Mouse (Mus musculus) thymus, postnatal 36 days (tissue): ENCODE measurements around the gene 4930505A04Rik.
A peak's percentile ranks its signal among the peaks of the same experiment; 100 is the strongest.
"Not testable (repeated sequence)": the region's sequence is repeated elsewhere in the genome, so short reads cannot be mapped to it uniquely, and the experiment has no call there.

Experiments used
- DNase-seq, 2 experiments: peaks; one replicate each; pipeline ENCODE4 v3.0.0; 2022; ENCODE audit warnings: mixed read lengths in 2 of 2

Gene 4930505A04Rik

DNA sequence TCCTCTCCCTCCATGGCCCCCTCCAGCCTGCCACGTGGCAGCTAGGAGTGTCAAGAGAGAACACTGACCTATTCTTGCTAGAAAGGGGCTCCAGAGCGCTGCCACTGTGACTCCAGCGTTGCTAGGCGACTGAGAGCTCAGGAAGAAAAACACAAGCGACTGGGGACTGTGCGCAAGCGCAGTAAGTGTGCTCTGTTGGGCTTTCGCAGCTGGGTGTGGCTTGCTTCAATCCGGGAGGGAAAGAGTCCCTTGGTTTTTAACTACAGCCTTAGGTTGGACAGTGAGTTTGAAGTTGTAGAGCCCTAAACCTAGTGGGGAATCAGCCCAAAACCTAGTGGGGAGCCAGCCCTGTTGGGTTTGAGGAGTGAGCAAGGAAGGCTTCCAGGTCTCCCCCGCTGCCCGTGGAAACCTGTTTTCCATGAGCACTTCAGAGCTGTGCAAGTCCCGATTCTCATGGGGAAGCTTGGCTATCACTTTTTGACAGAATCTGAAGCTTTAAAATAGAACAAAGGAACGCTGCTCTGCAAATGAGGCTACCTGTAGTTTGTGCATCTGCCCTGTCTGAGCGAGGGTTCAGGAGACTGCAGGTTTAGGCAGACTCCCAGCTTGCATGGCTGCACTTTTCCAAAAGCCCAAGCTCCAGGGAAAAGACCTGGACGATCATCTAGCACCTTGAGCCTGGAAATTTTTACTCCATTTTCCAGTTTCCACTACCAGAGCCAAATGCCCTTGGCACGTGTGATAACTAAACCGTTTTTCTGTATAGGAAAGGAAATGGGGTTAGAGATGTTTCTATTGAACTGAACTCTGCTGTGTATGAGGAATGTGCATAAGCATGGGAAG lies at the start of gene 4930505A04Rik:
4930505A04Rik (minus strand) TSS at position 77 of the 843 bp plus-strand sequence.
- DNase-seq = peak; percentile 3 to 7

DNA sequence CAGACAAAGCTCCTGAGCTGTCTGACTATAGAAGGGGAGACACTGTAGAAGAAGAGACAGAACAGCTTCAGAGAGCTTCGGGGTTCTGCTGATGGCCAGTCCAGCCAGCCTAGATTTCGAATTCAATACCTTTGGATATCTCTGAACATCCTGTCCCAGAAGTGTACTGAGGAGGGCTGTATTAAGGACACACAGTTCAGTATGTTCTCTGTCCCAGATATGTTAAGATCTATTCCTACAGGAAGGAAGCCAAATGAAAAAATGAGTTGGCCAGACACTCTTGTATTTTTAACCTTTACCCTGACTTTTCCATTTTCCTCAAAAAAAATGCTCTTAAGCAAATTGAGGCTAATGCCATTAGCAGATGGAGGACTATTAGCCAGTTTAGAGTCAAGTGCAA lies 45.5 kb upstream of the 4930505A04Rik start:
- no peak for DNase-seq

DNA sequence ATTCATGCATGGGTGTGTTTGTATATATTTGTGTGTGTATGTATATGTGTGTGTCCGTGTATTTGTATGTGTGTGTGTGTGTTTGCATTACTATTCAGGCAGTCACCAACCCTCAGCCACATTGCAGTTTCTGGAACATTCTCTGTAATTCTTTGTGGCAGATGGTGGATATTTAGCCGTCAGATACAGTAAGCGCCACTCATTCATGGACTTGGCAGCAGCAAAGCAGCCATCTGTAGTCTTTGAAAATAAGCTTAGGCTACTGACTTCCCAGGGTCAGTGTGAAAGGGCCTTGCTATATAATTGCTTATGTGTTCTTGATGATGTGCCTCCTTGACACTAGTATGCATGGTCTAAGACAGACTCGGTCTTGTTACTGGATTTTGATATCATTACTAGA lies 36.6 kb upstream of the 4930505A04Rik start:
- DNase-seq = no peak

DNA sequence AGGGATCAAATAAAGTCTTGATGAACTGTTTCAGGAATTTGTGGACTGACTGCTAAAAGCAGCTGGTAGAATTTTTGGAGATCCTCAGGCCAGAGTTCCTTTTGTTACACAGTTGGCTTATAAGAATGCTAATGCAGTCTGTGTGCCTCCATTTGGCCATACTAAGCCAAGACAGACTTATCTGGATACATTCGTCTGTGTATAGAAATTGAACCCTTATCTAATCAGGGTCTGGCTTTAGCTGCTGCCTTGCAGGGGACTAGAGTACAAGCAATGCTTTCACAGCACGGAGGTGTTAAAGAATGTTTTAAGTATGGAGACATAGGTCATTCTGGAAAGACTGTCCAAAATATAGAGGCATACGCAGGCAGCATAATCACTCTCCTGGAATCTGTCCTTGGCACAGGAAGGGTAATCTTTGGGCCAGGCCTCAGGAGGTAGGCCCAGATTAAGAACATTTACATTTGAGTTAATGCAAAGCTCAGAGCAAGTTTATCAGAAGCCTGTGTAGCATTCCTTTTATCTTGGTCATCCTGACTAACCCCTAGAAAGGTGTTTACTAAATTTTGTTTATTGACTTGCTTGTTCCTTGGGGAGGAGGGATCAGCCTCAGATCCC lies 27.2 kb upstream of the 4930505A04Rik start:
- DNase-seq = no peak

DNA sequence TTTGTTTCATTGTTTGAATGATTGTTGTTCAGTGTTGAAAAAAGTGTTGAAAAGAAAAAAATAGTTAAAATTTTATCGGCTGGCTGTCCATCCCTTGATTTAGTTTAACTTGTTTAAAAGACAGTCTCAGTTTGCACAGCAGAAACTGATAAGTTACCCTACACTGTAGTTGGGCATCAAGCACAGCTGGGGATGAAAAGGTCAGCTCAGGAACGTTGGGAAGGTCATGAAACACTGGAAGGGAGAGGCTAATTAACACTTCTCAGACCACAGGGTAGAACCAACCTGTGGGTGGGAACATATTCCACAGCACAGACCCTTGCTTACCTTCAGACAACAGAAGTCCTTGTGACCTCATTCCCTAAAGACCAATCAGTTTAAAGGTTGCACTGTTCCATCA lies 25.5 kb upstream of the 4930505A04Rik start:
- no peak for DNase-seq

DNA sequence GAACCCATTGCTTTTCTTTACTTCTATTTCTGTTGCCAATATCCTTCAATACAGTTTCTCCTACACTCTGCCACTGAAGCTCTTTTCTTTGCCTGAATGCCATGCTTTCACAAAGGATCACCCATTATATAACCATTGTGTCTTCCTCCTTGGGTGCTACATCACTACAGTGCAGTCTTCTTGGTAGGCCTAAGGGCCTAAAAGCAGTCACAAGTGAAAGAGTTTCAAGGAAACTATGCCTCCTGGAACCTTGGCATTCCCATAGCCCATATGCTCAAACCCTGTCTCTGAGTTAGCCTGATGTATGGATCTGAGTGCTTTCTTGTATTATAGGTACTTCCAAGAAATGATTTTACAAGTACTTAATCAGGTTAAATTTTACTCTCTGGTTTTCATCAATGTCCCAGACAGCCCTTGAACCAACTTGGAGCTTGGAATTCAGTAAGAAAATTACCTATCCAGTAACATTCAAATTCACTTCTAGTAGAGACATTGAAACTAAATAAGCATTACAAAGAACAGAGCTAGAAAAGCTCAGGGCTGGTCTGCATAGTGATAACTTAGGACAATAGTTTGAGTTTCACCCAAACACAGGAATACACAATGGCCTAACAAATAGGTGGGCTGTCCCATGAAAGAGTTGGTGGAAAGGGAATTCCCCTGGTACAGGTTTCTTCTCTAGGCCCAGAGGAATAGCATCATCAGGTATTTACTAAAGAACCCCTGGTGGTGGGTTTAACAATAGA lies 20.1 kb upstream of the 4930505A04Rik start:
- DNase-seq = no peak

DNA sequence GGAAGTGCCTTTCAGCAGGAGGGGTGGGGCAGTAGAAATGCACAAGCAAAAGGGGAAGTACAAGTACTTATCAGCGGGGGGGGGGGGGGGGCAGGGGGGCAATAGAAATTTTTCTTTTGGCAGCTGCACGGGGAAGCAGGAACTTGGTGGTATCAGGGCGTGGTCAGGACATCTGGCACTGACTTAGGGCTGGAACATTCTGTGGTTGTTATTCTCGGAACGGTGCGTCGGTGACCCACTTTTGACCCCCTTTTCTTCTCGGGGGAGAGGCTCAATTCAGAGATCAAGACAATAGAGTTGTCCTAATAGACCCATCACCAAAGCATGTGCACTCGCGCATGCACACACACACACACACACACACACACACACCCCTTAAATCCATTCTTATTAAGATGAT lies 16.6 kb upstream of the 4930505A04Rik start:
- DNase-seq = no peak

DNA sequence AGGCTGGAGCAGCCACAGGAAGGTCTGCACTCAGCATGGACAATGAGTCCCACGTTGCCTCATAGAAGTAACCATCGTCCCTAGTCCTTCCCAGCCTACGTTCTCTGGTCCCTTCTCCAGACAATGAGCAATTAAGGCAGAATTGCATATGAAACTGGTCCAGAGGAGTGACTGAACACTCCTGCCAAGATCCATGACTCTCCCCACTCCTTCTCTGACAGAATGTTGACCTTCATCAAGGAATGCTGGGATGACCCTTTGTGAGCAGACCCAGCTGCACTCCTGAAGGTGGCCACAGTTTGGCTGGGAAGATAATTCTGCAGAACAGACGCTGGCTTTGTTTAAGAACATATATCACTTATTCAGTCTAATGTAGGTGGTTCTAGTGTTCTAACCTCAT lies 11.7 kb upstream of the 4930505A04Rik start:
- no peak for DNase-seq

DNA sequence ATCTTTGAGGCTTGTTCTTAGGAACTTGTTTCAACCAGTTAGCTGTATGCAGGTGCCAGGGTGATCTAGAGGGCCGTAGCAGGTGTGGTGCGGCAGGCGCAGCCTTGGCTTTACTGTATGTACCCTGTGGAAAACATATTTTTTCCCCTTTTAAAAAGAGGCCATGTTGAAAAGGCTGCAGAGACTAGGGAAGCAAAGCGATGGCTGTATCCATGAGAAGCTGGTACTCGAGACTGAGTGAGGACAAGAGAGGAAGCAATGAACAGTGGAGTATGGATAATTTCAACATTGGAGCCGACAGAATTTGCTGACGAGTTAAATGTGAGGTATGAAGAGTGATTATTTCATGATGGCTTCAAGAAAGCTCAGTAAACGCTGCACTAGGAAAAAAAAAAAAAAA lies 440 bp downstream of the 4930505A04Rik start:
- no peak for DNase-seq

DNA sequence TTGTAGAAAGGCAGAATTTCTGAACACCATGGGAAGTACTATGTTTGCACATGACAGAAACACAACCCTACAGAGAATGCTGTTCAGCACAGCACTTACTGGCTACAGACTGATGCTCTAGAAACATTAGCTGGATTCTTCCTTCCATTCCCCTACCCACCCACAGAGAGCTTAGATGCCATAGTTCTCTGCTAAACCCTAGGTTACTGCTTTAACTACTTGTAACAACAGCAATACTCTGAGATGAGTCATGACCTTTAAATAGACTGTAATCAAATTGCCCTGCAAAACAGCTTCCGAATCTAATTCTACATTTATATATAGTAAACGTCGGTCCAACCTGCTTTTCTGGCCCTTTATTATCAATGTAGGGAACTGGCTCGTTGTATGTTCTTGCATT lies 17.3 kb downstream of the 4930505A04Rik start:
- no peak for DNase-seq

DNA sequence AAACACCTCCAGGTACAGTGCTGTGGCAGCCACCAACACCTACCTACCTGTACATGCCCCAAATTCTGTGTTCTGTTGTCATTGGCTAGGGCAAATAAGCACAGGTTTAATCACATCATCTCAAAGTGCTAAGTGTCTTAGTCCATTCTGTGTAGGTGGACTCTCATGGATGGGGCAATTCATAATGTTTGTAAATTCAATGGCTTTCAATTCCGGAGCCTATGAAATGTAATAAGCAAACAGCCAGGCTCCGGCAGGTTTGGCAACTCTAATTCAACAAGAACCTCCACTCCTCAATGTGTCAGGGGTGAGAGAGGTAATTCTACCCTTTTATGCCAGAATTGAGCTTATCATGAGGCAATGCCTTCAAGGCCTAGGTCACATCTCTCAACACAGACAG lies 23.5 kb downstream of the 4930505A04Rik start:
- no peak for DNase-seq

DNA sequence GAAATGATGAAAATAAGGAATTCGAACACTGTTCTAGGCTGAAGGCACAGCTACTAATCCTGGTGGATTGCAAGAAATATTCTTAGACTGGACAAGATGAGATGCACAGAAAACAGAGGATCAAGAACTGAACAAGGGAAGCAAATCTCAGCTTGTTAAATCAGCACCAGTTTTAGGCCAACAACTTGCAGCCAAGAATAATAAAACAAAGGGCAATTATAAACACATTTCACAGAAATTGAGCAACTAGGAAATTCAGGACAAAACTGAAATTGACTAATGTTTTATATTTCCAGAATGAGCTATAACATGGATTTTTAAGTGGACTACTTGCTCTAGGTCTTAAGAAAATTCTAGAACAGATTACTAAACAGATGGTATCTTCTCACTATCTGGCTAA lies 24.1 kb downstream of the 4930505A04Rik start:
- no peak for DNase-seq

DNA sequence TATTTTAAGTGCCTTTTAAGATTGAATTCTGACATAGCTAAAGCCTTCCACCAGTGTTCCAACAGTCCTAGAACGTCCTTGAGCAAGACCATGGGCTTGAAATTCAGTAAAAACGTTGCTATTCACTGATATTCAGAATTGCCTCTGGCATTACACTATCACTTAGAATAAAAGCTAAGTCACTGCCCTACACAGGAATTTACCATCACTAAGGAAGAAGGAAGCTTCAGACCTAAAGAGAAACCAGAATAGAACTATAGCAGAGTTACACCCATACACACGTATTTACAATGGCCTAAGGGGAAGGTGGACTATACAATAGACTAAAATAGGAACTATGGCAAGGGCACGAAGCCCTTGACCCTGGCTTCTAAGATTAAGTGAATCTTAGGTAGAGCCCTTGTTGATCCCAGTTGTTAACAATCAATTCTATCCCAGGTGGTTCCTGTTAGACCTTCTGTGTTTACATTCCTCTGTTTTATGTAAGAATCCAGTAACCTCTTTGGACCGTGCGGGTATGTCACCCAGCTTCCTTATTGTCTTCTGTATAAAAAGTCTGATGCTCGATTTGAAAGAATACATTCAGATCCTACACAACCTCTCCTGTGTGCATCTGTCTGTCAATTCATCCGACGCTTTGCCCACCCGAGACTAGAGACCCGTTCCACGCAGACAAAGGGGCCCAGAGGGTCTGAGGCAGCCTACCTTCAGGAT lies 27.3 kb downstream of the 4930505A04Rik start:
- DNase-seq = not testable (repeated sequence)

DNA sequence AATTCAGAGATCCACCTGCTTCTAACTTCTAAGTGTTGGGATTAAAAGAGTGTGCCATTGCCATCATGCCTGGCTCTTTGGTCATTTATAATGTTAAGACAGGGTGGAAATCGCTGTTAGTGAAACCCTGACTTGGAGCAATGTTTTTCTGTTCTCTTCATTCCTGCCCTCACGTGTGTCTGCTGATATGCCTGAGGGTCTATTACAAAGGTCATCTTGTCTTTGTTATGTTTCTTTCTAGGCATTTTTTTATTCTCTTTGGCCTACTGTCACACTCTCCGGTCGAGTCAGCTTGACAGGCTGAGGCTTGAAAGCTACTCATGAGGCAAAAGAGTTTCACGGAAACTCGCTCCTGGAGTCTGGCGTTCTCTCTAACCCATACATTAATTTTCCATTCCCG lies 27.9 kb downstream of the 4930505A04Rik start:
- DNase-seq = no peak

DNA sequence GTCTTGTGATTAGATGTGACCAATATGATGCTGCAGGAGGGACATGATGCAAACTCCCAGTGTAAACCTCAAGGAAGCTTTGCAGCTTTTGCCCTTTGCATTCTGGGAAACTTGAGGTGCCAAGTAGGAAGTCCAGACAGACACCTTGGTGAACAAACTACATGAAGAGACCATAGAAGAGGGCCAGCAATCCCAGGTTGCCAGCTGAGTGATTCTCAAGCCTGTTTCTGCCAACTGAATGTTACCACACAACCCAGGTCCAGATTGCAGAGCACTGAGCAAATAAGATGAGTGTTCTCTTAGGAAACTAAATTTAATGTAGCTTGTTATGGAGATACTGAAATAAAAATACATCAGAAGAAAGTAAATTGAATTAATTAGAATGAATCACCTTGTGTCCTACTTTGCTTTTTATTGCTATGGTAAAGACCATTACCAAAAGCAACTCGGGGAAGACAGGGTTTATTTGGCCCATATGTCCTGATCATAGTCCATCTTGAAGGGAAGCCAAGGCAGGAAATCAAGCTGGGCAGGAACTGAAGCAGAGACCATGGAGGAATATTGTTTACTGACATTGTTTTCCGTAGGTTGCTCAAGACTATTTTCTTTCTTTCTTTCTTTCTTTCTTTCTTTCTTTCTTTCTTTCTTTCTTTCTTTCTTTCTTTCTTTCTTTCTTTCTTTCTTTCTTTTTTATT lies 38.2 kb downstream of the 4930505A04Rik start:
- DNase-seq = no peak

DNA sequence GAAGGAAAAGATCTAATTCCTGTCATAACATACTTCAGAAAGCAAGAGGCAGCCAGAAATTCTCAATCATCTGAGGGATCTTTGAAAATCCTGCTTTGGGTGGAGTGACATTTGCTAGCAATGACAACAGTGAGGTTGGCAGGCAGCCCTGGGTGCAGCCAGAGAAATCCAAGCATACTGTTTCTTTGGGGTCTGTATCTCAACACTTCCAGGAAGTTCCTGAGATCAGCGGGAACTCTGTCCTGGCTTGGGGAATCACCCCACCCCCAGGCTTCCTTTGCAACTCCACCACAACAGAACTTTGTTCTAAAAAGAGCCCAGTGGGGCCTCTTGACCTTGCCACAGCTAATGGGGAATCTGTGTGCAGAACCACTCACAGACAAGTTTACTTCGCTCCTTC lies 66.0 kb downstream of the 4930505A04Rik start:
- no peak for DNase-seq

DNA sequence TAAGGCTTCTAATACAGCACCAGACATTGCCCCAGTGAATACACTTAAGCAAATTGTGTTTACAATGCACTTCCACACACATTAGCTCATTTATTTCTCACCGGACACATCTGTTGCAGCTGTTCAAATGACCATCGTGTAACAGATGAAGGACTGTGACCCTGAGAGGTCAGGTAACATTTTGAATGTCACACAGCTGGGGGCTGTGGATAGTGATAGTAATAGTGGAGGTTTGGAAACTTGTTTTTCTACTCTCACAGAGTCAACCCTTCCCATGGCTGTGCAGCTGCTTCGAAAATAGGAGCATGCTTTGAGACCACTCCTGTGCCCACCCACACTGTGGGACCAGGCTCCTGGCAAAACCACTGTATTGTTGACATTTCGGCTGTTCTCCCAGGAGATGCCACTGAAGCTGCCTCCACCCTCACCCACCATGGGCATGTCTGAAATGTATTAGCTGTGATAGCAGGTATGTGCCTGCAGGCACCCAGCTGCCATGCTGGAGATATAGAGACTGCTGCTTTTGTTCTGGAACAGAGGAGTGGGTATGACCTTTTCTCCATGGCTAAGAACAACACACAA lies 66.9 kb downstream of the 4930505A04Rik start:
- DNase-seq = no peak

DNA sequence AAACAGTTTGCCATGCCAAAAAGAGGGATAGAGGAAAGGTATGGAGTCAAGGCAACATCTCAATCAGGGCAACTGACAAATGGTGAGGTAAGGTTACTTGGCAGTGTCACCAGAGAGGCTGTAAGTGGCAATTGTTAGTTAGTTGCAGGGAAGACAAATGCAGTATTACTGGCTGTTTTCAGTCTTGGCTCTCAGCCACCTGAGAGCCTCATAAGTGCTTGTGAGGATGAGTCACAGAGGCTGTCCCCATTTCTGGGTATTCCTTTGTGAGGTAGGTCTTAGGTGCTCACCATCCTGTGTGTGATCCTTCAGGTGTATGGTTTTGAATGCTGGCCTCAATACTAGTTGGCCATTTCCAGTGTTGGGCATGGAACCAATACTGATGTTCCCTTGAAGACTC lies 77.3 kb downstream of the 4930505A04Rik start:
- no peak for DNase-seq

DNA sequence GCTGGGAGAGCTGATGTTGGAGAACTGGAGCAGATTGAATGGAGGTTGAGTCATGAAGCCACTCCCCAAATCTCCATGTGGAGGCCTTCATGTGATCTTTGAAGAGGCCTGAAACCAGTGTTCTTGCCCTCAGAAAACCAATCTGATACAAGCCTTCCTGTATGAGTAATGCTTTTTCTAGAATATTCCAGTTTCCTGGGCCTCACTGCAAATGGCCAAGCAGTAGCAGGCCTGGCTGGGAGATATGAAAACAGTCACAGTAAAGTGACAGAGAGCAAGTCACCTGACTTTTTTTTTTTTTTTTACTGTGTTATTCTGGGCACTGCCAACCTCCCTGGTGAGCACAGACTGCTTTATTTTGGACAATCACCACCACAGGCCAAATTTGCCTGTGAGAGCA lies 88.6 kb downstream of the 4930505A04Rik start:
- DNase-seq = no peak
